Mouse (Mus musculus) lung, postnatal 0 days (tissue): ENCODE measurements around the gene Clstn2.

Experiments used
- CTCF ChIP-seq: IDR thresholded peaks from 2 replicates; pipeline ENCODE4 v1.5.1; 2016; ENCODE audit warnings: antibody characterized with exemption, mild to moderate bottlenecking
- EP300 ChIP-seq: IDR thresholded peaks from 2 replicates; pipeline ENCODE4 v1.6.1; 2016; ENCODE audit warnings: antibody characterized with exemption, mild to moderate bottlenecking, control low read depth

- TF ChIP-seq CTCF (no peak), EP300 (no peak)
These were observed 336.2 kb downstream of the Clstn2 start for GRCm38 (mm10) chr9:97696655-97697235.
